In genomic region chr17:31884676-31885075, GRCm38 (mm10) we compare ENCODE assay signal across 3 mouse cellular contexts. TPM values are rescaled to one million over a fixed set of nuclear protein-coding genes. Genes with fewer than 3 reads are reported as not detected.
DNase-seq lines count a peak whose midpoint lies in the region; ATAC-seq and TF ChIP-seq lines count a peak whose summit lies in the region.
"Not testable (repeated sequence)": the region's sequence is repeated elsewhere in the genome, so short reads cannot be mapped to it uniquely, and the experiment has no call there.

No protein-coding gene starts in this region.

- DNase-seq in 3T3-L1 (ENCODE audit: low read depth, low spot score), result peak; percentile 37
- DNase-seq in lung, postnatal 0 days (ENCODE audit: low spot score), result peak; percentile 65
- DNase-seq in lung, postnatal 25 days (ENCODE audit: low spot score), result peak; percentile 45

- not testable (repeated sequence) for H3K27ac ChIP-seq in lung, postnatal 0 days (ENCODE audit: low read length)

- peaks cover 10% of the 10 kb centered on the region; the same call in 1 of the 2 replicates for H3K4me1 ChIP-seq in lung, postnatal 0 days (ENCODE audit: insufficient read depth, low read depth, low read length)

- H3K27me3 ChIP-seq in lung, postnatal 0 days (replicated peaks; ENCODE audit: insufficient read depth, low read length), result not testable (repeated sequence)

- not testable (repeated sequence) for TF ChIP-seq CTCF in lung, postnatal 0 days (IDR thresholded peaks at IDR 0.05)

- H3K4me2 ChIP-seq in lung, postnatal 0 days (replicated peaks; ENCODE audit: low read depth, low read length), result not testable (repeated sequence)

- peak; percentile 57 for TF ChIP-seq EP300 in lung, postnatal 0 days (IDR thresholded peaks at IDR 0.05)

- ATAC-seq in lung, postnatal 0 days, result not testable (repeated sequence)

- H3K9ac ChIP-seq in lung, postnatal 0 days (replicated peaks; ENCODE audit: low read depth), result not testable (repeated sequence)

- not testable (repeated sequence) for H3K36me3 ChIP-seq in lung, postnatal 0 days (ENCODE audit: insufficient read depth, low read length)

- not testable (repeated sequence) for H3K9me3 ChIP-seq in lung, postnatal 0 days (ENCODE audit: low read length)

- not testable (repeated sequence) for H3K4me3 ChIP-seq in lung, postnatal 0 days (ENCODE audit: low read depth, low read length)

- 52% methylated on average over 1 of the region's 1 CpGs for WGBS in lung, postnatal 0 days

RNA-seq across cellular contexts. Expression of gene Sik1, which starts 29.1 kb away (rescaled TPM):
- 29.5 and 35.9 TPM in 2 replicates for polyA plus RNA-seq in lung, postnatal 0 days (2015; fragmentation: Nextera tagmentation; extraction: Ambion mirVana)
